Mouse (Mus musculus): ENCODE measurements around the gene Sh2d2a. TPM values are rescaled to one million over a fixed set of nuclear protein-coding genes. Genes with fewer than 3 reads are reported as not detected.
"Not testable (repeated sequence)": the region's sequence is repeated elsewhere in the genome, so short reads cannot be mapped to it uniquely, and the experiment has no call there.

Gene Sh2d2a
- polyA plus RNA-seq, 1 experiment: 2.4 TPM

DNA sequence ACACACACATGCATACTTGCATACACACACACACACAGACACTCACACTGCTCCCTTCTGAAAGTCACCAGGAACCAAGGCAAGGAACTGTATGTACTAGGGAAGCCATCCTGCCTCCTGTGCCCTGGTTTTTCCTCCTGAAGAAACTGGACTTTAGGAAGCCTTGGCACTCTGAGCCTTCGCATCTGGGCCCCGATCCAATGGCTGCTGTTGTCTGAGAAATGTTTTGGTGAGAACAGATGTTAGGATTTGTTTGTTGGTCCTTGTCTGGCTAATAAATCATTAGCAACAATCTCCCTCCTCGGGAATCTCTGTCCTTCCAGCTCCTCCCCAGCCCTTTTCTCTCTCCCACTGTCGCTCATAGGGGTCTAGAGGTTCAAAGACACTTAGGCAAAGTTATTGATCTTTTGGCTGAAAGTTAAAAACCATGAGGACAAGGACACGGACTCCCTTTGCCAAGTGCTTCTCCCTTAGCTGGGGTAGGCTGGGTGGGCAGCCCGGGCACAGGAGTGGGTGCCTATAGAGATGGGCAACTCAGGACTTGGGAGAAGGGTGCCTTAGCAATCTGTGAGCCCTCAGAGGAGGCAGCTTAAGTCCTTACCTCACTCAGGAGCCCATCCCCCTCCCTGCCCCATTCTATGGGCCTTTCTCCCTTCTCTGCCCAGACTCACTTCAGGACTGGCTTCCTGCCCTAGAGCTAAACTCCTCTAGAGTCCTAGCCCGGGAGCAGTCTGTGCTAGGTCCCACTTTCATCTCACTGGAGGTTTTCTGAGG lies 8.4 kb downstream of the Sh2d2a start:
- Histone ChIP-seq H3K27me3 (replicated peaks; ENCODE audit: control insufficient read depth, insufficient read depth, low read length) (no peaks in the 10 kb centered on the region), H3K4me1 (ENCODE audit: control insufficient read depth, insufficient read depth, low read length) (peaks cover 4% of the 10 kb centered on the region; the same call in 1 of the 2 replicates), H3K36me3 (ENCODE audit: control insufficient read depth, insufficient read depth, low read length) (no peaks in the 10 kb centered on the region; the same call in 1 of the 2 replicates), H3K27ac (ENCODE audit: insufficient read depth, low read depth, low read length) (no peak overlapping the region), H3K4me3 (ENCODE audit: insufficient read depth, low read depth, low read length) (no peak overlapping the region)
- DNase-seq: peak; percentile 79
- no peak for TF ChIP-seq CTCF (conservative IDR thresholded peaks at IDR 0.05; ENCODE audit: insufficient read depth, insufficient read length, low read depth, low read length)
- no peak for TF ChIP-seq POLR2A (IDR thresholded peaks at IDR 0.05; ENCODE audit: low read depth, low read length)
- WGBS: 36% methylated on average over 7 of the region's 7 CpGs

DNA sequence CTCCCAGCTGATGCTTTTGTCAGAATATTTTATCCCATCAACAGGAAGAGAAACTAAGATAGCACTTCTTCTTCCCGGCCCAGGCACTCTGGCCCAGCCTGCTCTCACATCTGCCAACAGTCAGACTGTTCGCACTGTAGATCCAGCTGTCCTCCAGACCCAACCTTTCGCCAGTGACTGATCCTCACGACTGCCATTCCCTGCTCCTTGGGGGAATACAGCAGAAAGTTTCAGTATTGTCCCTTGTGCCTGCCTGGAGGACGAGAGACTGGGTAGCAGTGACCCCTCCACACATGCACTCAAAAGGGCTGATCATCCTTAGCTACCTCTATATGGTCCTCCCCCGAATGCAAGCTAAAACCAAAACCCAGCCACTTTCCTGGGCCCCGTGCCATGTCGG lies 9.4 kb downstream of the Sh2d2a start:
- 85% methylated on average over 8 of the region's 8 CpGs for WGBS
- Histone ChIP-seq H3K27me3 (replicated peaks; ENCODE audit: control insufficient read depth, insufficient read depth, low read length) (no peaks in the 10 kb centered on the region), H3K36me3 (ENCODE audit: control insufficient read depth, insufficient read depth, low read length) (no peaks in the 10 kb centered on the region; the same call in 1 of the 2 replicates), H3K4me3 (ENCODE audit: insufficient read depth, low read depth, low read length) (no peak overlapping the region), H3K27ac (ENCODE audit: insufficient read depth, low read depth, low read length) (no peak overlapping the region), H3K4me1 (ENCODE audit: control insufficient read depth, insufficient read depth, low read length) (peaks cover 4% of the 10 kb centered on the region; the same call in 1 of the 2 replicates)
- DNase-seq: no peak
- TF ChIP-seq CTCF (conservative IDR thresholded peaks at IDR 0.05; ENCODE audit: insufficient read depth, insufficient read length, low read depth, low read length) (no peak), POLR2A (IDR thresholded peaks at IDR 0.05; ENCODE audit: low read depth, low read length) (no peak)

DNA sequence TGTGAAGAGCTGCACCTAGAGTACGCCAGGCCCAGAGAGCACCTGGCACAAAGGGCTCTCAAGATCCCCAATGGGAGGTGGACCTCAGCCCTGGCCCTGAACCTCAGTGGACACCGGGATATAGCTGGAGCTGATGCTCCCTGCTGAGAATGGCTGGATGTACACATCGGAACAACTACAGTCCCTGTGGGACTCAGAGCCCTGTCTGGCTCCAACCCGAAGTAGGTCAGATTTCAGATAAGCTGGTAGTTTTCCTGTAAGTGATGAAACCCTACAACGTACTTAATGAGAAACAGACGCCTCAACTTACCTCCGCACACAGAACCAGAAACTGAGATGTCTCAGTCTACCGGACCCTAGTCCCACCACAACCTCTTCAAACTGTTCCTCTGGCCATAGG lies 11.1 kb downstream of the Sh2d2a start:
- no peaks in the 10 kb centered on the region for H3K27me3 ChIP-seq (replicated peaks; ENCODE audit: control insufficient read depth, insufficient read depth, low read length)
- H3K36me3 ChIP-seq (ENCODE audit: control insufficient read depth, insufficient read depth, low read length): peaks cover 2% of the 10 kb centered on the region
- WGBS: 92% methylated on average over 8 of the region's 8 CpGs
- peaks cover 4% of the 10 kb centered on the region; the same call in 1 of the 2 replicates for H3K4me1 ChIP-seq (ENCODE audit: control insufficient read depth, insufficient read depth, low read length)
- no peak overlapping the region for H3K4me3 ChIP-seq (ENCODE audit: insufficient read depth, low read depth, low read length)
- no peak for TF ChIP-seq CTCF (conservative IDR thresholded peaks at IDR 0.05; ENCODE audit: insufficient read depth, insufficient read length, low read depth, low read length)
- no peak for TF ChIP-seq POLR2A (IDR thresholded peaks at IDR 0.05; ENCODE audit: low read depth, low read length)
- no peak overlapping the region for H3K27ac ChIP-seq (ENCODE audit: insufficient read depth, low read depth, low read length)
- no peak for DNase-seq

DNA sequence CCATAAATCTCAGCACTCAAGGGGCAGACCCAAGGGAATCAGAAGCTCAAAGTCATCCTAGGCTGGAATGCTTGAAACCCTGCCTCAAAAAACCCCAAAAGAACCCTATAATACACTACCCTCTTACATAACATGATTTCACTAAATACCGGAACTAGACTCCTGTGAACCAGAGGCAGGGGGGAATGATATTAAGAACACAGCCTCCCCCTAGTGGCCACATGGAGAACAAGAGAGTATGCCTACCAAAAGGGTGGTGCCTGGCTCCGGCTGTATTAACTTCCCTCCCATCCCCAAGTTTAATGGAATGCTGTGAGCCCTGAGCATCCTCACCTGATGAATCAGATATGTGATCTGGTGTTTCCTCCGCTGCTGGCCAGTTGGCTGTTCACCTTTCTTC lies 13.3 kb downstream of the Sh2d2a start:
- TF ChIP-seq CTCF (conservative IDR thresholded peaks at IDR 0.05; ENCODE audit: insufficient read depth, insufficient read length, low read depth, low read length): peak; percentile 70
- TF ChIP-seq POLR2A (IDR thresholded peaks at IDR 0.05; ENCODE audit: low read depth, low read length): no peak
- Histone ChIP-seq H3K27ac (ENCODE audit: insufficient read depth, low read depth, low read length) (no peak overlapping the region), H3K4me1 (ENCODE audit: control insufficient read depth, insufficient read depth, low read length) (peaks cover 4% of the 10 kb centered on the region; the same call in 1 of the 2 replicates), H3K4me3 (ENCODE audit: insufficient read depth, low read depth, low read length) (no peak overlapping the region), H3K27me3 (replicated peaks; ENCODE audit: control insufficient read depth, insufficient read depth, low read length) (no peaks in the 10 kb centered on the region), H3K36me3 (ENCODE audit: control insufficient read depth, insufficient read depth, low read length) (peaks cover 2% of the 10 kb centered on the region)
- DNase-seq: peak; percentile 70
- WGBS: 9% methylated on average over 3 of the region's 3 CpGs

DNA sequence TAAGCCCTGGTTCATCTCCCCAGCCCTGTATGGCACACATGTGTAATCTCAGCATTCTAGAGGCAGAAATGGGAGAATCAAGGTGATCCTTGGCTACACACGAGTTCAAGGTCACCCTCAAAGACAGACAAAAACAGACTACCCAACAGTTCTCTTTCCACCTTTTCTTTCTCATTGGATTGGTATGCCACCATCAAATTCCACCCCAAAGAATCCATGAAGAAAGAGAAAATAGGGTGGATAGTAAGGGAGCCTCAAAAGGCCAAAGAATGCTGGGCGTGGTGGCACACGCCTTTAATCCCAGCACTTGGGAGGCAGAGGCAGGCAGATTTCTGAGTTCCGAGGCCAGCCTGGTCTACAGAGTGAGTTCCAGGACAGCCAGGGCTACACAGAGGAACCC lies 17.6 kb downstream of the Sh2d2a start:
- not testable (repeated sequence) for H3K4me1 ChIP-seq (ENCODE audit: control insufficient read depth, insufficient read depth, low read length); H3K4me3 ChIP-seq (ENCODE audit: insufficient read depth, low read depth, low read length); H3K27me3 ChIP-seq (replicated peaks; ENCODE audit: control insufficient read depth, insufficient read depth, low read length); H3K27ac ChIP-seq (ENCODE audit: insufficient read depth, low read depth, low read length); DNase-seq; H3K36me3 ChIP-seq (ENCODE audit: control insufficient read depth, insufficient read depth, low read length)
- WGBS: 85% methylated on average over 4 of the region's 4 CpGs

DNA sequence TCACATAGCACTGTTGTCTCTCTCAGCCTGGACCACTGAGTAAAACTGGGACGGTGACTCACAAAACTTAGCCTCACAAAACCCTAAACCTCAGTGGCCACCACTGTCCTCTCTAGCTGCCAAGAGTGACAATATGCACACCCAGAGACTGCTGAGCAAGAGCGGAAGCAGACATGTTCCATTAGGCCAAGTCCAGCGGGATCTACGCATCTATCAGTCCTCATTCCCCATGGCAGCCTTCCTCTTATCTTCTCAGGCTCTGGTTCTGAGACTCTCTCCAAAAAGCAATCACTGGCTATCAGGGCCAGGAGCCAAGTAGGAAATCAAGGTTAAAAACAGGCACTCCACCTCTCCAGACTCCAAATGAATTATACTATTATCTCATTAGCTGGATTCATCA lies 31.2 kb downstream of the Sh2d2a start:
- Histone ChIP-seq H3K27me3 (replicated peaks; ENCODE audit: control insufficient read depth, insufficient read depth, low read length) (no peaks in the 10 kb centered on the region), H3K36me3 (ENCODE audit: control insufficient read depth, insufficient read depth, low read length) (no peaks in the 10 kb centered on the region), H3K4me3 (ENCODE audit: insufficient read depth, low read depth, low read length) (no peak overlapping the region), H3K4me1 (ENCODE audit: control insufficient read depth, insufficient read depth, low read length) (peaks cover 2% of the 10 kb centered on the region; the same call in 1 of the 2 replicates), H3K27ac (ENCODE audit: insufficient read depth, low read depth, low read length) (no peak overlapping the region)
- TF ChIP-seq POLR2A (IDR thresholded peaks at IDR 0.05; ENCODE audit: low read depth, low read length): no peak
- TF ChIP-seq CTCF (conservative IDR thresholded peaks at IDR 0.05; ENCODE audit: insufficient read depth, insufficient read length, low read depth, low read length): no peak
- DNase-seq: no peak
- 86% methylated on average over 4 of the region's 4 CpGs for WGBS

DNA sequence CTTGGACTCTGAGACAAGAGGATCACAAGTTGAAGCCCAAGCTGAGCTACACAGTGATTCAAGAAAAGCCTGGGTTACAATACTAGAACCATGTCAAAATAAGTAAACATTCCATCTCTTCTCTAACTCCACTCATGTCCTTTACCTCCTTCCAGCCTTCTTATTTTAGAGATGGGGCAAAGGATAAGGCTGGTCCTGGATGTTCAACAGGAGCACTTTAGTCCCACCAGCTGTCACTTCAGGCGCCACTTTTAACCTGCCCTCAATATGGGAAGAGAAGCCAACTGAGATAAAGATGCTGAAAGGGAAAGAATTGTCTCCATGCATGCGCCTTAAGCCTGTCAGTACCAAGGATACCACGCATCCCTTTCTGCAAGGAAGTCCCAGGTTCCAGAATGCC lies 37.7 kb downstream of the Sh2d2a start:
- H3K4me1 ChIP-seq (ENCODE audit: control insufficient read depth, insufficient read depth, low read length): peaks cover 16% of the 10 kb centered on the region
- no peaks in the 10 kb centered on the region for H3K36me3 ChIP-seq (ENCODE audit: control insufficient read depth, insufficient read depth, low read length)
- 2% methylated on average over 3 of the region's 3 CpGs for WGBS
- no peak for TF ChIP-seq CTCF (conservative IDR thresholded peaks at IDR 0.05; ENCODE audit: insufficient read depth, insufficient read length, low read depth, low read length)
- DNase-seq: no peak
- peak overlapping the region; percentile 93 for H3K4me3 ChIP-seq (ENCODE audit: insufficient read depth, low read depth, low read length)
- H3K27ac ChIP-seq (ENCODE audit: insufficient read depth, low read depth, low read length): no peak overlapping the region; the same call in 1 of the 2 replicates
- H3K27me3 ChIP-seq (replicated peaks; ENCODE audit: control insufficient read depth, insufficient read depth, low read length): no peaks in the 10 kb centered on the region

Measured in kidney, adult 2 months (tissue).